Mouse (Mus musculus) ES-CJ7 (cell line): Measurements from ENCODE around the gene Klra6.
"Not testable (repeated sequence)": the region's sequence is repeated elsewhere in the genome, so short reads cannot be mapped to it uniquely, and the experiment has no call there.

Experiments used
- DNase-seq: peaks from one replicate; pipeline ENCODE4 v3.0.0; 2011; ENCODE audit warnings: low read depth, low spot score

Gene Klra6

GRCm38 (mm10) chr6:130026854-130027253, at the start of gene Klra6:
TSS of gene Klra6 (minus strand) at chr6:130026954.
- DNase-seq, result no peak

GRCm38 (mm10) chr6:130067171-130067570, 40.4 kb upstream of the Klra6 start, which contains the start of gene Klra4:
TSS of gene Klra4 (minus strand) at chr6:130067271.
- DNase-seq, result not testable (repeated sequence)

GRCm38 (mm10) chr6:130065196-130065595, 38.4 kb upstream of the Klra6 start:
- no peak for DNase-seq

- not testable (repeated sequence) for DNase-seq
Observed at GRCm38 (mm10) chr6:130035146-130035545, 8.4 kb upstream of the Klra6 start.

- not testable (repeated sequence) for DNase-seq
Observed at GRCm38 (mm10) chr6:130031493-130032089, 4.8 kb upstream of the Klra6 start.
